Mouse (Mus musculus) spleen, adult 2 months (tissue): ENCODE results near the gene Tmem238. TPM values are rescaled to one million over a fixed set of nuclear protein-coding genes. Genes with fewer than 3 reads are reported as not detected.

ENCODE experiments used
- DNase-seq, 2 experiments: peaks; one replicate each; pipeline versions ENCODE4 v3.0.0 to v3.0.0-alpha.2; 2012 to 2021; ENCODE audit warnings: low spot score in 2 of 2, low read depth in 1 of 2
- H3K27ac ChIP-seq: fragments of 200-500 bp; 2 replicates; pipeline ENCODE4 v1.5.1; 2012; ENCODE audit warnings: low read length, inconsistent platforms; ENCODE audit not compliant: insufficient read depth
- H3K27me3 ChIP-seq: fragments of 200-500 bp; 2 replicates; pipeline ENCODE4 v1.6.1; 2012; ENCODE audit warnings: mild to moderate bottlenecking, moderate library complexity, low read length, inconsistent platforms; ENCODE audit not compliant: control insufficient read depth, insufficient read depth
- H3K36me3 ChIP-seq: fragments of 200-500 bp; 2 replicates; pipeline ENCODE4 v1.6.1; 2012; ENCODE audit warnings: mild to moderate bottlenecking, low read length, inconsistent platforms; ENCODE audit not compliant: control insufficient read depth, insufficient read depth
- H3K4me1 ChIP-seq: fragments of 200-500 bp; 2 replicates; pipeline ENCODE4 v1.6.1; 2011; ENCODE audit warnings: inconsistent platforms; ENCODE audit not compliant: control insufficient read depth, insufficient read depth, insufficient read length
- H3K4me3 ChIP-seq: fragments of 200-500 bp; 2 replicates; pipeline ENCODE4 v1.5.1; 2011; ENCODE audit warnings: mild to moderate bottlenecking, inconsistent platforms; ENCODE audit not compliant: insufficient read depth, insufficient read length; ENCODE audit errors: extremely low read depth
- CTCF ChIP-seq: fragments of 200-500 bp; IDR thresholded peaks from 2 replicates; pipeline ENCODE4 v1.5.1; 2011; ENCODE audit warnings: mild to moderate bottlenecking, inconsistent platforms; ENCODE audit not compliant: insufficient read depth, insufficient read length, insufficient replicate concordance; ENCODE audit errors: extremely low read depth
- POLR2A ChIP-seq: fragments of 200-500 bp; IDR thresholded peaks from 2 replicates; pipeline ENCODE4 v1.6.1; 2011; ENCODE audit warnings: low read depth, low read length, inconsistent platforms
- WGBS: fragments of 180-500 bp; shearing (Covaris S2); methylation state at CpG from one replicate; pipeline ENCODE4 v1.1.7; 2018; 5-methylcytosine and 5-hydroxymethylcytosine counted together
- polyA plus RNA-seq: library from polyadenylated mRNA; depleted of rRNA; stranded (reverse); fragments of >200 nt; gene quantifications from 2 replicates; pipeline ENCODE4 v1.2.3, GENCODE M21; 2012

Tmem238 gene
- polyA plus RNA-seq, 1 experiment: 17.5 TPM

DNA sequence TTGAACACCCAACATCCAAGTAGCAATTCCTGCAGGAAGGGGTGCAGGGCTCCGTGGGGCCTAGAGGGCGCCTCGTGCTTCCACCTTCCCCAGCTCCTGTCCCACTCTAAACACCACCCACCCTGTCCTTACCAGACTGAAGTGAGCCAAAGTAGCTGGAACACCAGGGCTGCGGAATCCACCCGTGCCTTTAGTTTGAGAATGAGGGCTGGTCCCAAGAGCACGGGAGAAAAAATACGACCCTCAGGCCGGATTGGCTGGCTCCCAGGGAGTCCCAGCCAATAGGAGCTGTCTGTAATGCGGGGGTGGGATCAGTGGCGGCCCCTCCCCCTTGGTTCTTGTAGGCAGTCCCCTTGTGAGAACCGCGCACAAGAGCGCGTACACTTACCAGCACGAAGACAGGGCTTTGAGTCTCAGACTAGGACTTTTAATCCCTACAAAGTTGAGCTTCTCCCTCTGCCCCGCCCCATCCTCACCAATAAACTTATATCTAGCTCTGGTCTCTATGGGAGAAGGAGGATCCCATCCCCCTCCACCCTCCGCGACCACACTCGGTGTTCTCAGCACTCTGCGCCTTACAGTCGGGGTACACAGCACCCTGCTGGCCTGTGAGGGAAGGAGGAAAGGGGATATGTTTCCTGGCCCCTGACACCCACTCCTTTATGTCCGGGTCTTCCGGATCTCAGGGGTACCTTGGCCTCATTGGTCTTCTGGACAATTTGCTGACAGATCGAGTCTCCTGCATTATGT, 36.5 kb downstream of the Tmem238 start, which contains the start of gene Cox6b2:
Gene Cox6b2 (minus strand): TSS at position 274 of the 750 bp plus-strand sequence.
- WGBS: 9% methylated on average over 24 of the region's 24 CpGs
- peaks cover 1% of the 10 kb centered on the region; the same call in 1 of the 2 replicates for H3K27me3 ChIP-seq
- peaks cover 4% of the 10 kb centered on the region for H3K4me1 ChIP-seq
- peak within 1 kb of the TSS; percentile 45 for H3K4me3 ChIP-seq
- peak in 1 of 2 experiments; percentile 59 for DNase-seq
- TF ChIP-seq POLR2A (no peak), CTCF (no peak)
- no peak within 1 kb of the TSS for H3K27ac ChIP-seq
- no peaks in the 10 kb centered on the region for H3K36me3 ChIP-seq

- Histone ChIP-seq H3K4me3 (peak overlapping the region; percentile 45), H3K4me1 (peaks cover 4% of the 10 kb centered on the region), H3K27ac (no peak overlapping the region), H3K36me3 (no peaks in the 10 kb centered on the region), H3K27me3 (peaks cover 1% of the 10 kb centered on the region; the same call in 1 of the 2 replicates)
- no peak for TF ChIP-seq POLR2A
- TF ChIP-seq CTCF: no peak
- 5% methylated on average over 30 of the region's 30 CpGs for WGBS
- DNase-seq: no peak
These were observed 37.3 kb downstream of the Tmem238 start for GRCm38 (mm10) chr7:4751971-4752820.

- TF ChIP-seq CTCF (no peak), POLR2A (no peak)
- Histone ChIP-seq H3K4me3 (no peak overlapping the region), H3K27me3 (peaks cover 1% of the 10 kb centered on the region; the same call in 1 of the 2 replicates), H3K27ac (no peak overlapping the region), H3K36me3 (peaks cover 7% of the 10 kb centered on the region), H3K4me1 (peaks cover 4% of the 10 kb centered on the region; the same call in 1 of the 2 replicates)
- 89% methylated on average over 2 of the region's 2 CpGs for WGBS
- no peak for DNase-seq
These were observed 40.3 kb downstream of the Tmem238 start for GRCm38 (mm10) chr7:4749169-4749568.

GRCm38 (mm10) chr7:4748321-4748720, 41.1 kb downstream of the Tmem238 start:
- no peak for DNase-seq
- Histone ChIP-seq H3K36me3 (peaks cover 7% of the 10 kb centered on the region), H3K27me3 (peaks cover 1% of the 10 kb centered on the region; the same call in 1 of the 2 replicates), H3K4me3 (no peak overlapping the region), H3K27ac (0 out of 2 replicates have a peak overlapping the region, but pooled peaks have one; percentile 5), H3K4me1 (peaks cover 4% of the 10 kb centered on the region; the same call in 1 of the 2 replicates)
- WGBS: 76% methylated on average over 4 of the region's 4 CpGs
- no peak for TF ChIP-seq CTCF

DNA sequence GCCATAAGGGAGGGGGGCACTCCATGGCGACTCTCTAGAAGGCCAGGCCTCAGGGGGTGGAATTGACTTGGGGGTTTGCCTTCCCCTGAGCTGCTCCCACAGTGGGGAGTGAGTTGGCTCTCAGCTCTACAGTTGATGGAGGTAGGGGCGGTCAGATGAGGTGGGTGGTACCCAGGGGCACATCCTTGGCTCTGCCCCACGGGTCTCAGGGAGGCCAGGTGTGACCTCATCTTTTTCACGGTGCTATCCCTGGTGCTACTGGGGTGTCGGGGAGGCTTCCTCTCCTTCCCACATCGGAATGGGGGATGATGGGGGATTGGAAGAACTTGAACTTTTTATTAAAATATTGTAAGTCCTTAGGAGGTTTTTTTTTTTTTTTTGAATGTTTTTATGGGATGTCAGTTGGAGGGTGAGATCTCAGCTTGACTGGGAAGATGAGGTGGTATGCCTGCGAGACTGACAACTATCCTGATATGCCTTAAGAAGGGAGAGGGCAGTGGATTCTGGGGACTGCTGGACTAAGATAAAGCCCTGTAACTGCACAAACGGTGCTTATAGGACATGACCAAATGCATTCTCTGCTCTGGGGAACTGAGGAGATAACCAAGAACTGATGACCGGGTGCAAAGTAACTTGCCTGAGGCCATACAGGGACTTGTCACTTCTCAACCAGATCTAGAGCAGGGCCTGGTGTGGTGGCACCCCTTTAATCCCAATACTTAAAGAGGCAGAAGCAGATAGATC, 42.1 kb downstream of the Tmem238 start:
- Histone ChIP-seq H3K4me3 (no peak overlapping the region), H3K4me1 (peaks cover 4% of the 10 kb centered on the region; the same call in 1 of the 2 replicates), H3K27ac (0 out of 2 replicates have a peak overlapping the region, but pooled peaks have one; percentile 11), H3K27me3 (peaks cover 1% of the 10 kb centered on the region; the same call in 1 of the 2 replicates), H3K36me3 (peaks cover 7% of the 10 kb centered on the region)
- 82% methylated on average over 9 of the region's 9 CpGs for WGBS
- TF ChIP-seq CTCF: no peak
- no peak for DNase-seq

- no peaks in the 10 kb centered on the region for H3K27me3 ChIP-seq
- 94% methylated on average over 22 of the region's 22 CpGs for WGBS
- no peak overlapping the region for H3K4me3 ChIP-seq
- no peaks in the 10 kb centered on the region for H3K4me1 ChIP-seq
- H3K27ac ChIP-seq: no peak overlapping the region
- TF ChIP-seq POLR2A (no peak), CTCF (no peak)
- H3K36me3 ChIP-seq: peaks cover 7% of the 10 kb centered on the region
- no peak for DNase-seq
These were observed 43.0 kb downstream of the Tmem238 start for GRCm38 (mm10) chr7:4746326-4746980.
